Mouse (Mus musculus) bone marrow macrophage, adult 2 months (primary cell): ENCODE measurements around the gene Zfyve9. TPM values are rescaled to one million over a fixed set of nuclear protein-coding genes. Genes with fewer than 3 reads are reported as not detected.

Source experiments
- H3K27ac ChIP-seq: 2 replicates; pipeline ENCODE4 v1.5.1; 2012; ENCODE audit warnings: low read depth, low read length; ENCODE audit not compliant: insufficient read depth
- H3K4me1 ChIP-seq: 2 replicates; pipeline ENCODE4 v1.6.1; 2012; ENCODE audit warnings: low read length; ENCODE audit not compliant: control insufficient read depth, insufficient read depth
- H3K4me3 ChIP-seq: 2 replicates; pipeline ENCODE4 v1.5.1; 2012; ENCODE audit warnings: mild to moderate bottlenecking, low read length, moderate library complexity; ENCODE audit not compliant: insufficient read depth
- CTCF ChIP-seq: IDR thresholded peaks from 2 replicates; pipeline ENCODE4 v1.5.1; 2012; ENCODE audit warnings: low read depth, mild to moderate bottlenecking, low read length, moderate library complexity
- POLR2A ChIP-seq: IDR thresholded peaks from 2 replicates; pipeline ENCODE4 v1.6.1; 2012; ENCODE audit warnings: mild to moderate bottlenecking, low read depth, low read length, borderline replicate concordance
- polyA plus RNA-seq: library from polyadenylated mRNA; stranded (reverse); fragments of >200 nt; gene quantifications from 2 replicates; pipeline ENCODE4 v1.2.4, GENCODE M21; 2012; ENCODE audit not compliant: missing spikeins, insufficient read depth, insufficient read length

Gene Zfyve9
- polyA plus RNA-seq, 1 experiment = 2.0 TPM

- Histone ChIP-seq H3K27ac (0 out of 2 replicates have a peak overlapping the region, but pooled peaks have one; percentile 7), H3K4me1 (peaks cover 10% of the 10 kb centered on the region)
- TF ChIP-seq POLR2A = no peak
- no peak for TF ChIP-seq CTCF
These were observed 141.8 kb downstream of the Zfyve9 start for GRCm38 (mm10) chr4:108638752-108639151.

DNA sequence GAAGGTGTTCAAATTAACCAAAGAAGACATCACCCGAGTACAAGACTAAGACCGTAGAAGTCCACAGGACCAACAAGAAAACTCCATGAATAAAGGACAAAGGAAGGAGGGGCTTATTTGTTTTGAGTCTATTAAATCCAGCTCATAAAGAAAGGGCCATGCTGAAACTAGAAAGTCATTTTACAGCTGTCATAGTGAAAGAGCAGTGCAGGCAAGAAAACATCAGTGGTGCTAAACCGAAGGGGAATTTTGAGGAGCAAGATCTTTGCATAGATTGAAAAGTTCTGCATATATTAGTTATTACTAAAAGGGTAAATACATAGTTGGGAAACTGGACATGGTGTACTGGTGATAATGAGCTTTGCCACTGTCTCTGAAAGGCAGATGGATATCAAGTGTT lies 142.9 kb downstream of the Zfyve9 start:
- Histone ChIP-seq H3K27ac (no peak overlapping the region), H3K4me3 (no peak overlapping the region), H3K4me1 (peaks cover 10% of the 10 kb centered on the region)
- TF ChIP-seq POLR2A (no peak), CTCF (no peak)

More at GRCm38 (mm10) chr4:108638752-108639151, 141.8 kb downstream of the Zfyve9 start:
- H3K4me3 ChIP-seq = no peak overlapping the region

DNA sequence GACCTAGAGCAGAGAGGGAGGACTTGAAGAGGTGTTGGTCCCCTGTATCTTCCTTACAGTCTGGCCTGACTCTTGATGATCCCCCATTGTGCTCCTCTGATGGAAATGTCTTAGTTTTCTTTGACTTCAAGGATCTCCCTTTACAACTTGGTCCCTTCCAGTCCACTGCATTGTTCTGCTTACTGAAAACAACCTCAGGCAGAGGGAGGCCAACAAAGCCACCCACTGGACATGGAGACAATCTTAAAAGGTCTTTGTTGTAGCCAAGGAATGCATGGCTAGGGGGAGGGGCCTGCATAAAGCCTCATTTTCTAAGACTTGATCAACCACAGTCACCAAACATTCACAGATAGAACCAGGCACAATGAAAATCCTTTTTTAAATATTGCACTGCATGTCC lies 145.5 kb downstream of the Zfyve9 start:
- Histone ChIP-seq H3K4me3 (no peak overlapping the region), H3K27ac (no peak overlapping the region), H3K4me1 (peaks cover 10% of the 10 kb centered on the region)
- no peak for TF ChIP-seq CTCF
- no peak for TF ChIP-seq POLR2A

GRCm38 (mm10) chr4:108634696-108635095 lies 145.9 kb downstream of the Zfyve9 start:
- peaks cover 10% of the 10 kb centered on the region for H3K4me1 ChIP-seq
- TF ChIP-seq CTCF (no peak), POLR2A (no peak)
- H3K4me3 ChIP-seq = no peak overlapping the region
- H3K27ac ChIP-seq = no peak overlapping the region

GRCm38 (mm10) chr4:108633703-108634102 lies 146.9 kb downstream of the Zfyve9 start:
- Histone ChIP-seq H3K4me1 (peaks cover 3% of the 10 kb centered on the region; the same call in 1 of the 2 replicates), H3K27ac (no peak overlapping the region), H3K4me3 (no peak overlapping the region)
- TF ChIP-seq CTCF (no peak), POLR2A (no peak)

DNA sequence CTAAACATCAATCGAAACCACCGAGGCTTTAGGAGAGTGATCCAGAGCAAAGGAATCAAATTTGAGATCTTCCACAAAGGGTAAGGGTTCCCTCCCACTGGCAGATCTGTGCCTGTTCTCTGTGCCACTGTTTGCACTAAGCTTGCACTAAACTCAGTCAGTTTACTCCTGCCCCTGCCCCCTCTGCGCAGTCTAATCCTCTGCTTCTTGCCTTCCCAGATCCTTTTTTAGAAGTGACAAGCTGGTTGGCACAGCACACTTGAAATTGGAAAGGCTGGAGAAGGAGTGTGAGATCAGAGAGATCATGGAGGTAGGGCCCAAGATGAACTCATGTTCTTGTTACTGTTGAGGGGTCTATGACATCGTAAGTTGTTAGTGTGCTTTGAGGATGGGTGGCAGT lies 149.0 kb downstream of the Zfyve9 start:
- Histone ChIP-seq H3K4me3 (no peak overlapping the region), H3K27ac (no peak overlapping the region), H3K4me1 (no peaks in the 10 kb centered on the region)
- TF ChIP-seq POLR2A = no peak
- no peak for TF ChIP-seq CTCF

- Histone ChIP-seq H3K27ac (no peak overlapping the region), H3K4me3 (no peak overlapping the region), H3K4me1 (no peaks in the 10 kb centered on the region)
- TF ChIP-seq CTCF = no peak
- TF ChIP-seq POLR2A = no peak
These were observed 150.5 kb downstream of the Zfyve9 start for GRCm38 (mm10) chr4:108630096-108630495.

DNA sequence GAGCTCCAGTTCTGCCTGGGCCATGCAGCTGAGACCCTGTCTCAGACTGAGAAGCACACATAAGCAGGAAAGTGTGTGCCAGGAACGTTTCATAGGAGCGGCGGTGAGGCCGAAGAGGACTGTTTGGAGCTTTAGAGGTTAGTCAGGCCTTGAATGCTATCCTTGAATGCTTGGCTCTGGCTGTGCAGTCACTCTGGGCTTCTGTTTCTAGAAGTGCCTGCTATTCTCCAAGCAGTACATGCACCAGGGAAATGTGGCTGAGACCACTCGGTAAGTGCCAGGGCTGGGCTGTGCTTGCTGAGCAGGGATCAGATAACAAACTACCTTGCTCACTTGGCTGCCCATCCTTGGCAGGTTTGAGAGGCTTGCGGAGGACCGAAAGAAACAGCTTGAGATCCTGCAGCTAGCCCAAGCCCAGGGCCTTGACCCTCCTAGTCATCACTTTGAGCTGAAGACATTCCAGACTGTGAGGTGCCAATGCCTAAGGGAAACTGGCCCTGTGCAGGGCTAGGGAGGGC lies 151.2 kb downstream of the Zfyve9 start:
- Histone ChIP-seq H3K4me3 (no peak overlapping the region), H3K27ac (no peak overlapping the region)
- TF ChIP-seq CTCF = no peak
- TF ChIP-seq POLR2A = no peak

DNA sequence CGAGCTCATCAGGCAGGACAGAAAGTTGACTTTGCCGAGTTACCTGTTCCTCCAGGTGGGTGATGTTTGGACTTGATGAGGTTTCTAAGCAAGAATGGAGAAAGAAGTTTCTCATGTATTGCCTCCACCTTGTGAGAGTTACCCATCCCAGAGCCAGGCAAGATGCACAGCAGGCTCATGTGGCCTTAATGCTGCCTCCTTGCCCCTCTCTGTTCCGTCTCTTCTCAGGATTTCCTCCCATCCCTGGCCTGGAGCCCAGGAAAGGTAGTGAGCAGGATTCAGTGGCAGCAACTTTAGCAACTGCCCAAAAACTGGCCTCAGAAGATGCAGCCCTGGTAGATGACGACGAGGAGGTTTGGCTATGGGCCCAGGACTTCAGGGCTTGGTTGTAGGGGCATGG lies 153.5 kb downstream of the Zfyve9 start:
- H3K4me1 ChIP-seq = peaks cover 12% of the 10 kb centered on the region

More for the DNA sequence above, 151.2 kb downstream of the Zfyve9 start:
- H3K4me1 ChIP-seq = no peaks in the 10 kb centered on the region

DNA sequence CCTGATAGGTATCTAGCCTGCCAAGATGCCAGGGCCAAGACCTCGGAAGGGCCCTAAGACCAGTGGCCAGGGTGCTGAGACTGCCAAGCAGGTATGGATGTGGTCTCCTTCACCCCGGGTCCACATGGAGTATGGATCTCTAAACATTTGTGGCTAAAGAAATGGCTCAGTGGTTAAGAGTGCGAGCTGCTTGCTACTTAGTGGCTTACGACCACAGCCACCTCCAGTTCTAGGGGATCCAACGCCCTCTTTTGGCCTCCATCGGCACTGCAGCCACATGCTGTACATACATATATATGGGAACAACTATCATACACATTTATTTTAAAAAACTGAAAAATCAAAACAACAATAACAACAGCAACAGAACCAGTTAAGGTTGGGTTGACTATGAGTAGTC lies 159.1 kb downstream of the Zfyve9 start:
- Histone ChIP-seq H3K27ac (no peak overlapping the region), H3K4me1 (peaks cover 23% of the 10 kb centered on the region), H3K4me3 (no peak overlapping the region)
- TF ChIP-seq POLR2A = no peak

More for the DNA sequence above, 153.5 kb downstream of the Zfyve9 start:
- Histone ChIP-seq H3K27ac (no peak overlapping the region), H3K4me3 (no peak overlapping the region)
- TF ChIP-seq CTCF (no peak), POLR2A (no peak)

- peak overlapping the region; percentile 18; the same call in 1 of the 2 replicates for H3K27ac ChIP-seq
- H3K4me1 ChIP-seq = peaks cover 23% of the 10 kb centered on the region
- no peak for TF ChIP-seq POLR2A
- no peak for TF ChIP-seq CTCF
These were observed 160.1 kb downstream of the Zfyve9 start for GRCm38 (mm10) chr4:108620536-108620935.

More at GRCm38 (mm10) chr4:108620536-108620935, 160.1 kb downstream of the Zfyve9 start:
- peak overlapping the region; percentile 66 for H3K4me3 ChIP-seq
